Mouse (Mus musculus) T-helper 2 cell (primary cell): ENCODE results near the gene Gprc5a.

Experiments
- in situ Hi-C: fragments of 300-600 bp; cut with MboI, MseI; formaldehyde crosslinking; loops from one replicate; pipeline ENCODE4 v1.15.1; 2025; ENCODE audit warnings: high pct_unique_total_duplicates

Gene Gprc5a

DNA sequence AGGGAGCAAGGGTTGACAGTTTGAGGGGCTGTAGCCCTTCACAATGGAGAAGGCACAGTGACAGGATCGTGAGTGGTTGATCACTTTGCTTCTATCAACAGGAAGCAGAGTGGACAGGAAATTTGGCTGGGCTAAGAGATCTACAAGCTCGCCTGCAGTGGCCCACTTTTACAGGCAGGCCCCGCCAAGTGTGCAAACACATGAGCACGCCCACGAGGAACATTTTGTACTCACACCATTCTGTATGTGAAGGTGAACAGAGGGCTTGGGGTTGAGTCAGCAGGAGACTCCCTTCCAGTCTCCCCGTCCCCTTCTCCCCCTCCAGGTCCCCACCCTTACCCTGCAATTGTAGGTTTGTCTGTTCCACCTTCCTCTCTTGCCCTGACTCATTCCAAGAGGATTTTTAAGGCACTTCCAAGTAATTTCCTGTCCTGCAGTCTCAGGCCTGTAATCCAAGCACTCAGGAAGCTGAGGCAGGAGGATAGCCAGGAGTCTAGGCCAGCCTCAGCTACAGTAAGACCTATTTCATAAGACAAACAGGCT, 9.0 kb downstream of the Gprc5a start:
- in situ Hi-C loops: no loop called here

DNA sequence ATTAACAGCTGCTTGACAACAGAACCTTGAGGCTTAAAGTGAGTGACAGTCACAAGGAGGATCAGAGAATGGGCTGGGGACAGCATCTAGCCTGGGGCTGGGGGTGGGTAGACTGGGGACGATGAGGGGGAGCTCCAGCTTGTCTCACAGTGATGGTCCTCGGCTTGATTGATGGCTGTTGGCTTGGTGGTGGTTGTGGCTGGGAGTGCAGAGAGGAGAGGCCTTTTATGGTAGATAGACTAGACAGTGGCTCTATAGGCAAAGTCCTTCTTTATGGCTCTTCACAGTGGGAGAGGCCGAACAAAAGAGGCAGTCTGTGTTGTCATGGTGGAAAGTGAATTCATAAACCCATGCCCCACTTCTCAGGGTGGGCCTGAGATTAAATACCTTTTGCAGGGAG, 10.8 kb downstream of the Gprc5a start:
- in situ Hi-C loops: no loop called here

DNA sequence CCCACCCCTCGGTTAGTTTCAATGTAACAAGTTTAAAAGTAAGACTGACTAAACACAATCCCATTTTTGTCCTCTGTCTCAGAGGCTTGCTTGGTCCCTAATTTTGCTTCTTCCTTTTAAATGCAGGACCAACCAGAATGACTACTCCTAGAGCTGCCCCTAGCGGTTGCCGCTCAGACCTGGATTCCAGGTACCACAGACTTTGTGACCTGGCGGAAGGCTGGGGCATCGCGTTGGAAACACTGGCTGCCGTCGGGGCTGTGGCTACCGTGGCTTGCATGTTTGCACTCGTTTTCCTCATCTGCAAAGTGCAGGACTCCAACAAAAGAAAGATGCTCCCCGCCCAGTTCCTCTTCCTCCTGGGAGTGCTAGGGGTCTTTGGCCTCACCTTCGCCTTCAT, 13.0 kb downstream of the Gprc5a start:
- in situ Hi-C loops: no loop called here

DNA sequence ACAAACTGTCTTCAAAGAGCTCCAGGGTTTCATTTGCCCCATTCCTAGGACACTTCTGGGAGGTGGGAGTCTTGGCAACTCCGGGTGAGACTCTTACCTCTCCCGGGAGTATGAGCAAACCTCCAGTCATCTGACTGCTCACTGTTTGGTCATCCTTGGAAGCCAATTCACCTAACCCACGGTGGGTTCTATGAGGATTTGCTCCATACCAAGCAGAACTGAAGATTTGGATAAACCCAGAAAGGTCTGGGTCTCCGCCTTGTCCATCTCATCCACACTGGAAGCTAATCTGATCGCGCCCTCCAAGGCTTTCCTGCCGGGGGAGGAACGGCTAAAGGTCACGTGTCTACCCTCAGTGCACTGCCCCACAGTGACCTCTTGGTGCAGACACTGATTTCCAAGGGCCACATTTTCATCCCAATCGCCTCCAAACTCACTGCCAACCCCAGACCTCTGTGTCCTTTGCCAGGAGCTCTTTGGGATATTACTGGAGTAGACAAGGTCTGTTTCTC, 18.6 kb downstream of the Gprc5a start:
- in situ Hi-C loops: no loop called here

DNA sequence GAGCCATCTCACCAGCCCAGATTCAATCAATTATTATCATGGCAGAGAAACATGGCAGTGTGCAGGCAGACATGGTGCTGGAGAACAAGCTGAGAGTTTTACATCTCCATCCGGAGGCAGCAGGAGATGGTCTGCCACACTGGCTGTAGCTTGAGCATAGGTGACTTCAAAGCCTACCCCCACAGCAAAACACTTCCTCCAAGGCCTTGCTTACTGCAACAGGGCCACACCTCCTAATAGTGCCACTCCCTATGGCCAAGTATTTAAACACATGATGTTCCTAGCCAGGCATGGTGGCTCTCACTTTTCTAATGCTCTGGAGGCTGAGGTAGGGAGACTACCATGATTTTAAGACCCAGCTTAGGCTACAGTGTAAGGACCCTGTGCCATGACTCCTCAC, 20.3 kb downstream of the Gprc5a start:
- in situ Hi-C loops: loop anchor here (5.0 kb wide), 2 partner anchors 57 to 287 kb away; no protein-coding TSS in a partner anchor

DNA sequence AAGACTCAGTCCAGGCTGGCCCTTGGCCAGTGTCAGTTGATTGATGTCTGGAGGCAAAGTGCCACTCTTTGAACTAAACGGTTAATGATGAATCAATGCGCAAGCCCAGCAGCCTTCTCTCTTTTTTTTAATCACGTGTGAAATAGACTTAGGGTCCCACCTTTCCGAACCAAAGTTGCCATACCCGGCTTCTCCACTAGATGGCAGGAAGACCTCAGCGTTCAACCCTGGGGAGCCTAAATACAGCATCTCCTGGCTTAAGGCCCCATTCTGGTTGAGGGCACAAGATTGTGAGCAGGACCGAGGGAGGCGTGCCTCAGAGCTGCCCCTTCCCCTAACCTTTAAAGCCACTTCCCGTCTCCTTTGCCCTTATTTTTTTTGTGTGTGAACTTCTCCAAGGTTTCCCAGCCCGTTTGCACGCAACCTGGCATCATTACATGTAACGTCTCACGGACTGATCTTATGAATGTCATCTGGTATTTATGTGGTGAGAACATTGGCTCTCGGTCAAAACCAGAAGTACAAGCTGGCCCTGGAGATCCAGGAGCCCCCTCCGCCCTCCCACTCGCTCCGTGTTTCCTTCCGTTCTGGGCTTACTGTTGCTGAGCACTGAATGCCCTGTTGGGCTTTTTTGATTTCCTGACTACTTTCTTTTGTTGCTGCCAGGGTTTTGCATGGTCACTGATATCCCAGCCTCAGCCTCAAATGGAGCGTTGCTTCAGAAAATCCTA, 22.4 kb downstream of the Gprc5a start:
- in situ Hi-C loops: loop anchor here (5.0 kb wide), 2 partner anchors 54 to 284 kb away; no protein-coding TSS in a partner anchor

DNA sequence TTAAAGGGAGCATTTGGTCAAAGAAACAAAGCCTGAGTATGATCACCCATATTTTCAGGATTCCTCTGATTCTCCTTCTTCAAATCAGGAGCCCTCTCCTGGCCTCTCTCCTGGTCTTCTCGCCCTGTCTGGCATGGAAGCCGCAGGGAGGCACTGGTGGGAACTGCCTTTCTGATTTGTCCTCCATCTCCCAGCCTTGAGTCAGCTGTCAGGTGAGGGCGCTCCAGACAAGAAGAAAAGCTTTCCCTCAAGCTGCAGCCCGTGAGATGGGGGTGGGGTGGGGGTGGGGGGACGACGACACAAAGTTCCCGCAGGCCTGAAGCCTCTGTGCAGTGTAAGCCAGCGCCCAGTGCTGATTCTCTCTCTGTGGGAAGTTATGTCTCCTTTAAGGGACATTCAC, 24.3 kb downstream of the Gprc5a start:
- in situ Hi-C loops: loop anchor here (5.0 kb wide), 2 partner anchors 53 to 283 kb away; no protein-coding TSS in a partner anchor

DNA sequence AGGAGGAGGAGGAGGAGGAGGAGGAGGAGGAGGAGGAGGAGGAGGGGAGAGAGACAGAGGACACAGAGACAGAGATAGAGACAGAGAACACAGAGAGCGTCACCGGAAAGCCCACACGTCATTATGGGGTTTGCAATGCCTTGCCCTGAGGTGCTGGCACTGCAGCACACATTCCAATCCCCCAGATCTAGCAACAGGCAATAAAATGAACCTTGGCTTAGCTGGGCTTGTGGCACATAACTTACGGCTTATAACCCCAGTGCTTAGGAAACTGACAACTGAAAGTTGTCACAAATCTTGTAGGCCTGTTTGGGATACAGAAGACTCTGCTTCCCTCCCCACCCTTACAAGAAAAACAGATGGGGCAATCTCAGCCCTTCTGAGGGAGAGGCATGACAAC, 25.2 kb downstream of the Gprc5a start:
- in situ Hi-C loops: no loop called here

DNA sequence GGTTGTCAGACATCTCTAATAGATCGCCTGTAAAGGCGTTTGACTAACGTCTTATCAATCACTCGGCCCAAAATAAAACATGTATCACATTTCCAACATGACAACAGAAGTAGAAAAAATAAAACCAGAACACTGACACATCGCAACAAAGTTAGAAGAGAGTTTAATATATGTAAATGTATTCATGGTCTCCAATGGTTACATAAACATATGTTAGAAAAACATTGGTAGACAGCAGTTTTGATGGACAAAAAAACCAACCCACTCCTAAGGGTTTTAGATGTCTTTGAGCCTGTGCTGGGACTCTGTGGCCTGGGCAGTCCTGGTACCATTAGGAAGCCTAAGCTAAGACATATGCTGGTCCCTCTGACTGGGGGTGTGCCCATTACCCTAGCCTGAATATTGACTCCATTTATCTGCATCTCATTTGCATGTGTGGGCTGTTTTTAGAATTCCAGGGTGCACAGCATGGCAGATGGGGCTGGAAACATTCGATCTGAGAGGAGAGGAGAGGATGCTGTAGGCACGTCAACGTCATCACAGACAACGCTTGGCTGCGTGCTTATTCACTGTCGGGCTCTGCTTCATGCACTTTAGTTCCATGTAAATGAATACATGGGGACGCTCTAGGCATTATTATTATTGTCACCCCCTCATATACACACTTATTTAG, 27.5 kb downstream of the Gprc5a start:
- in situ Hi-C loops: no loop called here

DNA sequence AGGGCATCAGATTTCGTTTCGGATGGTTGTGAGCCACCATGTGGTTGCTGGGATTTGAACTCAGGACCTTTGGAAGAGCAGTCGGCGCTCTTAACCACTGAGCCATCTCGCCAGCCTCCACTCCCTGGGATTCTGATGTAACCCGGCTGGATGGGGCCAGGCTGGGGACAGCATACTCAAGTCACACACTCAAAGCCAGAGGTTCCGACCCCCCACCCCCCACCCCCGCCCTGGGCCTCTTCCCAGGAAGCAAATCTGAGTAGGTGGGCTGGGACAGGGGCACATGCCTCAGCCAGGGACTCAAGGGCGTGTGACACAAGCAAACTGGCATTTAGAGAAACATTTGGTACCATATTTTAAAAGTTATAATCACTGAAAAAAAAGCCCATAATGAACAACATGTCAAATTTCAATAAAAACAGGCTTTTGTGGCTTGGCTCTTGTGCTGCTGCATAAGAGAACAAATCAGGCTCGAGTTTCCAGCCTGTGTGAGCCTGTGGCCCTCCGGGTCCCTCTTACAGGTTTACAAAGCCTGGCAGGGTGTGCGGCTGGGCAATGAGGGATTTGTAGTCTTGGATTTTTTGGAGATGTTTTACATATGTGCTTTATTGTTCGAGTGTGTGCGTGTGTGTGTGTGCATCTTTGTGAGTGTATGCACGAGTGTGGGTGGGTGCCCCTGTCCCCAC, 35.5 kb downstream of the Gprc5a start:
- in situ Hi-C loops: no loop called here

DNA sequence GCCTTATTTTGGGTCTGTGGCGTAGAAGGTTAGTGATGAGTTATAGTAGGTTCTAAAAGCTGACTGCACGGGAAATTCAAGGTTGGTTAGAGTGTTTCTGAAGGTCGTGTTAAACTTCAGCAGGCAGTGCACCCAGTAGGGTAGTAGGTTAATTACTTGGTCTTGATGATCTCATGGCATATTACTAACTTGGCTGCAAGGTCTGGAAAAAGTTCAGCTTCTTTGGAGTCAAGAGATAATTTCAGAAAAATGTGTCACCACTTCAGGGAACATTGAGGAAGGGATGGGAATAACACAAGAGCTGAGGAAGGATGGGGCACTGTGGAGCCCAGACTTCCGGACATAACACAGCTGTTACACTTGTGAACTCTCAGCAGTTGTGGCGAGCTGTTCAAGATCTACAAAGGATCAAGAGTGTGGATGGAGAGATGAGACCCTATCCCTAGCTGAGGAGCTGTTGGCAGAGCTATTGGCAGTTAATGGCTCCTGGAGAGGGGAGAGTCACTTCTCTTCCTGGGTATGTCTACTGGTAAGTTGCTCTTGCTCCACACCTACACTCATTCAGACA, 37.4 kb downstream of the Gprc5a start:
- in situ Hi-C loops: no loop called here

DNA sequence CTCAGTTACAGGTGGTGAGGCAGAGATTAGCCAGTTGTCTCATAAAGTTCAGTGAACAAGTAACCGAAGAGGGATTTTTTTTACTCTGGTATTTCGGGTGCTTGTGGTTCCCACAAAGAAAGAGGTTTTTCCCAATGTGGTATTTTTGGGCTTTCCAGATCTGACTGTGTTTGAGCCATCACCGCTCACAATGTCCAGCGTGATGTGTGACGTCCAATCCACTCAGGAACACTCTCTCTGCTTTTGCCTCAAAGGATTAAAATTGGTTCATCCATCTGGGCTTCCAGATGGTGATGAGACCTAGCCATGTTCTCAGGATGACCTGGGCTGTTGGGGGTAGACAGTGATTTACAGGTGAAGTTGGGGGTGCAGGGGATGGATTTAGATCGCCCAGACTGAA, 41.6 kb downstream of the Gprc5a start:
- in situ Hi-C loops: no loop called here

DNA sequence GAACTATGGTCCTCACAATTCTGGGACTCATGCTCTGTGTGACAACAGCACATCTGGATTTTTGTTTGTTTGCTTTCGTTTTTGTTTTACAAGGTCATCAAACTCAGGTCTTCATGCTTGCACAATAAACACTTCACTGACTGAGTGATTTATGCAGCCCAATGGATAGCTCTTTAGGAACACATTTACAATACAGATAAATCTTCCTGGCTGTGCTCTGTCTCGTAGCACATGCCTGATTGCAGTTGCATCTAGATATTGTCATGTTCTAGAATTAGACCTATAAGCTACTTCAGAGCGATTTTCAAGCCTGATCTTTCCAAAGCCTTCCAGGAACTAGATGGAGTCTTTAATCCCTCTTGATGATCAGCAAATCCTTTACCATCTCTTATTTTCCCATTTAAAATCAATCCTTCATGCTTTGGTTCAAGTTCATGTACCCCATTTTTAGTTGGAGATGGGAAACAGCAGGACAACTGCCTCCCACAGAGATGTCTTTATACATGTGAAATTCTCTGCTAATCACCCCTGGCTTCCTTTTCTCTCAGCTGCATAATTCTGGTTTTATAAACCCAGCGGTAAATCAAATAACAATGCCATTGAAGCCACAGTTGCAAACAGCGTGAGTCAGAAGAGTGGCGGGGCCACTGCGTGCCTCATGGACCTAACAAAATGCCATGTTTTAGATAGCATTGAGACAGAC, 47.1 kb downstream of the Gprc5a start:
- in situ Hi-C loops: no loop called here

DNA sequence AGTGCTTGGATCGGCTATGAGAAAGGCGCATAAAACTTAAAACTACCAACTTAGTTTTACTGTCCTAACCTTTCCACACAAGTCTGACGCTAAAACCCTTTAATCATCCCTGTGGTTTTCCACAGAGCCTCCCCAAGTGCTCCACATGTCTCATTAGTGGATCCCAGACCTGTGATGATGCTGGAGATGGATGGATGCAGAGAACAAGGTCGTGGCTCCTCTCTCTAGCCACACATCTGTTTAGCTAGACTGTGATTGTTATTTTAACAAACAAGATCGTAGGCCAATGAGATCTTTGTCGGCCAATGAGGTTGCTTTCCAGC, 47.6 kb downstream of the Gprc5a start:
- in situ Hi-C loops: no loop called here

DNA sequence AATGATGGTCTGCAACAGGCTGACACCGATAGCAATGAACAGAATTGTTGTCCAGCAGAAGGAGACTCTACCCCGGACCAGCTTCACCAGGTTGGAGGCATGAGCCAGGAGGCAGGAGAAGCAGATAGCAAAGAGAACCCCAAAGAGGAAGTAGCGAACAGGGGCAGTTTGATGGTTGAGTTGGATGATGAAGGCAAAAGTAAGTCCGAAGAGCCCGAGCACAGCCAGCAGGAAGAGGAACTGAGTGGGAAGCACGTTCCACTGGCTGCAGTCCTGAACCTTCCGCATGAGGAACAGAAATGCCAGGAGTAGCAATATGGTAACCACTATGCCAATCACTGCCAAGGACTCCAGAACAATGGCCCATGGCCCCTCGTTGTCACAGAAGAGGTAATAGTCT, 51.0 kb downstream of the Gprc5a start:
- in situ Hi-C loops: no loop called here

DNA sequence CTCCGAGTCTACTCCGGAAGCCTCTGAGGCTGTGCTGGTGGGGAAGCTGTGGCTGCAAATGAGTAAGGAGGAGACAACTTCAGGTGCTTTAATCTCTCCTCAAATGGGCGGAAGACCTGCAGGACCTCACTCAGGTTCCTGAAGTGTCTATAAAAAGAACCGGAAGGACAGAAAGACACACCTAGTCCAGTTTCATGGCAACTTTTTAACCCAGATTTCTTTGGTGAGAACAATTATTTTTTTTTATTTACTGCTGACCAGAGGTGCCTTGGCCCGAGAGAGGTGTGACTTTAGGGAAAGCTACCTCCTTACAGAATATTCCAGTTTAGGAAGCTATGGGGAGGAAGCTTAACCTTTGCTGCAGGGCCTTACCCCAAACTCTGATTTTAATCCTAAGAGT, 52.7 kb downstream of the Gprc5a start, which contains the start of gene Gprc5d:
Gene Gprc5d (minus strand): TSS at position 101 of the 400 bp plus-strand sequence.
- in situ Hi-C loops: no loop called here

DNA sequence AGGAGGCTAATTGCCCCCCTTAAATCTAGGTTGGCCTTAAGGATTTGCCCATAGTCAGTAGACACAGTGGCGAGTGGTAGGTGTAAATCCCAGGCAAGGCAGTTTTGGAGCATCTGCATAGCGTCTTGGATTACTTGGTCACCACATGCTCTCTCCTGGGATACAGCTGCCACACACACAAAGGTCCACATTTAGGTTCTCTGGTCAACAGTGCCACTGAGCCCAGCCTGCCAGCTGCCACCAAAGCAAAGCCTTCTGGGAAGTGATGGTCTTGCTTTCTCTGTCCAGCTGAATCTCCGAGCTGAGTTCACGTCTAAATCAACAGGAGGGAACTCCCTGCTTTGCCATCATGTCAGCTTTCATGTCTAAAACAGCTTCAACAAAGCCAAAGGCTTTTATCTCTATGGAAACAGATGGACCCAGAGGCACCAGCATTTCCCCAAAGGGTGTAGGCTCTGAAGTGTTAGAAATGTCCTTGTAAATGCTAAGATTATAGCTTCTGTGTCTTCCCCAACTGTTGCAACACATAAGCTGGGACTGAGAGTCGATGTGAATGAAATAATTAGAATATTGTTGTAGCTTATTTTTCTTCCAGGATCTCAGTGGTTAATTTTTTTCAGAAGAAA, 59.4 kb downstream of the Gprc5a start:
- in situ Hi-C loops: no loop called here

DNA sequence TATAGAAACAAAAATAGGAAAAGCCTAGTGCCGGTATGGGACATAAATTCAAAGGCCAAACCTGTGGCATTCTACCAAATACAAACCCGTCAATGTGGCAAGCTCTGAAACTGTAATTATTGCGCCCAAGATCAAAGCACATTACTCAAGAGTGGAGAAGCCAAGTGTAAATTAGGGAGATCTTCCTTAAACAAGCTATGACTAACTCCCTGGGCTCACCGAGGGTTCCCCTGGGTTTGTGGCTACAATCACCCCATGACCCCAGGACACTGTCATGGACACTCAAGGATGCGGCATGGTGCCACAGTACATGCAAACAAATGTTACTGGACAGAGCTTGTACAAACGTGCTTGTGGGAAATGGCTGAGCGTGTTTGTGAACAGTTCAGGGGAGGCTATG, 67.6 kb downstream of the Gprc5a start:
- in situ Hi-C loops: no loop called here

DNA sequence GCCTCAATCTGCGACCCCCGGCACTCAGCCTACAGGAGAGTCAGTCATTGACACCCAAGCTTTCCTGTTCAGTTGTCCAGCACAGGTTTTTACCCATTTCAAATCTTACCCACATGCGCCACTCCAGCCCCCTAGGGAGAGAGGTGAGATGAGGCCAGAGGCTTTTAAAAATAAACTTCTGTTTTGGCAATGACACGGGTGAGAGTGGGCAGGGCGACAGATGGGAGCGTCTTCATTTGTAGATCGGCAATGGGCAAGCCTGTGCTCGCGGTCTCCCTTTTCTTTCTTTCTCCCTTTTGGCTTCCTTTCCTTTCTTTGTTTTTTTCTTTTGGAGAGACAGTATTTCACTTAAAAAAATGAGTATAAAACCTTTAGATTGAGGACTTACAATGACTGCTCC, 68.0 kb downstream of the Gprc5a start:
- in situ Hi-C loops: no loop called here
